Mouse (Mus musculus) small intestine, adult 2 months (tissue): ENCODE results near the gene Nck2.

Experiments used
- CTCF ChIP-seq: fragments of 200-500 bp; IDR thresholded peaks from 2 replicates; pipeline ENCODE4 v1.5.1; 2012; ENCODE audit warnings: low read depth, mild to moderate bottlenecking, control low read depth, inconsistent platforms, low read length, moderate library complexity, mixed read lengths; ENCODE audit not compliant: insufficient replicate concordance, insufficient read length; ENCODE audit errors: extremely low read depth
- POLR2A ChIP-seq: fragments of 200-500 bp; IDR thresholded peaks from 2 replicates; pipeline ENCODE4 v1.6.1; 2012; ENCODE audit warnings: low read depth, mild to moderate bottlenecking, control low read depth, inconsistent platforms, low read length, moderate library complexity

GRCm38 (mm10) chr1:43412825-43413224 is 31.6 kb upstream of the Nck2 start:
- TF ChIP-seq CTCF (no peak), POLR2A (no peak)
